Mouse (Mus musculus): ENCODE results near the gene Nppb. TPM values are rescaled to one million over a fixed set of nuclear protein-coding genes. Genes with fewer than 3 reads are reported as not detected.

The Nppb gene
- total and polyA plus RNA-seq, 2 experiments from 2014 or later = not detected

DNA sequence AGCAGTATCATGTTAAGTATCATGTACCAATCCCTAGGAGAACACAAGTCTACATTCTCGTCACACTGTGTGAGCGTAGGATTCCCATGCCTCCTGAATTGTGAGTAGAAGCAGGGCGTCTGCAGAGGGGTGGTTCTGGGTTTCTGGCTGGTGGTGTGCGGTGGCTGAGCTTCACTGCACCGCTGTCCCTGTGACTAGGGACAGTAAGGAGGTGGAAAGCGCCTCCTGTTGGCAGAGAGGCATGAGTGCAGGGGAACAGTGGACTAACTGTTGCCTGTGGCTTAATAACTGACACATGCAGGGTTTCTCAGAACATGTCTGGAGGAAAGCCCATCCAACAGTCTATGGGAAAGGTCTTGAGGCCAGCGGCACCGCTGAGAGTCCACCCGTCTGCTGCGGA lies 29.8 kb downstream of the Nppb start:
- Histone ChIP-seq H3K9ac (replicated peaks; ENCODE audit: low read length, poor library complexity, severe bottlenecking) (no peak overlapping the region), H3K27me3 (ENCODE audit: insufficient read depth, low read length) (no peaks in the 10 kb centered on the region), H3K4me1 (ENCODE audit: insufficient read depth, low read length) (no peaks in the 10 kb centered on the region), H3K4me2 (ENCODE audit: low read depth, low read length, poor library complexity, severe bottlenecking) (no peak overlapping the region), H3K27ac (ENCODE audit: low read depth, low read length) (no peak overlapping the region), H3K36me3 (ENCODE audit: insufficient read depth, low read length) (peaks cover 94% of the 10 kb centered on the region), H3K9me3 (ENCODE audit: low read length) (no peaks in the 10 kb centered on the region), H3K4me3 (ENCODE audit: low read depth, low read length) (no peak overlapping the region)
- ATAC-seq (ENCODE audit: low FRiP score) = no peak
- DNase-seq (ENCODE audit: low spot score) = peak; percentile 13
- TF ChIP-seq CTCF (IDR thresholded peaks at IDR 0.05) = peak; percentile 50
- 81% methylated on average over 10 of the region's 10 CpGs for WGBS

DNA sequence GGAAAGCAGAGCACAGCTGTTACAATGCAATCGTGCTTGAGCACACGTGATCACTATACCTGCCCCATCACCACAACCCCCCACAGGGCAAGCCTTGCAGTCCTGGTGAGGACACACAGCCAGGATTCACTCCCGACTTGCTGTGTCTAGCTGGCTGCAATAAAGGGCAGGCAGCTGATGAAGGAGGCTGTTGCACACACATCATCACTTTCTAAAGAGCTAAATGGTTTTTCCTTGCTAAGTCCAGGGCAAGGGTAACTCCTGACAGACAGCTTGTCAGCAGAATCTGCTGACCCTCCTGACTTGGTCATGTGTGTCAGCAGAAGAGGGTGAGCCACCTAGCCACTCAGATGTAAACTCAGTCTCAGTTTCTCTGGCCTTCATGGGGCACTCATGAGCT lies 31.4 kb downstream of the Nppb start:
- Histone ChIP-seq H3K27me3 (ENCODE audit: insufficient read depth, low read length) (no peaks in the 10 kb centered on the region), H3K4me2 (ENCODE audit: low read depth, low read length, poor library complexity, severe bottlenecking) (no peak overlapping the region), H3K36me3 (ENCODE audit: insufficient read depth, low read length) (peaks cover 93% of the 10 kb centered on the region), H3K9me3 (ENCODE audit: low read length) (no peaks in the 10 kb centered on the region), H3K9ac (replicated peaks; ENCODE audit: low read length, poor library complexity, severe bottlenecking) (no peak overlapping the region), H3K27ac (ENCODE audit: low read depth, low read length) (no peak overlapping the region), H3K4me3 (ENCODE audit: low read depth, low read length) (no peak overlapping the region), H3K4me1 (ENCODE audit: insufficient read depth, low read length) (no peaks in the 10 kb centered on the region)
- ATAC-seq (ENCODE audit: low FRiP score) = no peak
- no peak for TF ChIP-seq CTCF (IDR thresholded peaks at IDR 0.05)
- 82% methylated on average over 3 of the region's 3 CpGs for WGBS
- DNase-seq (ENCODE audit: low spot score) = no peak

- peak; percentile 51 for DNase-seq (ENCODE audit: low spot score)
- 39% methylated on average over 2 of the region's 2 CpGs for WGBS
These were observed 32.8 kb downstream of the Nppb start for GRCm38 (mm10) chr4:148018410-148018809.

DNA sequence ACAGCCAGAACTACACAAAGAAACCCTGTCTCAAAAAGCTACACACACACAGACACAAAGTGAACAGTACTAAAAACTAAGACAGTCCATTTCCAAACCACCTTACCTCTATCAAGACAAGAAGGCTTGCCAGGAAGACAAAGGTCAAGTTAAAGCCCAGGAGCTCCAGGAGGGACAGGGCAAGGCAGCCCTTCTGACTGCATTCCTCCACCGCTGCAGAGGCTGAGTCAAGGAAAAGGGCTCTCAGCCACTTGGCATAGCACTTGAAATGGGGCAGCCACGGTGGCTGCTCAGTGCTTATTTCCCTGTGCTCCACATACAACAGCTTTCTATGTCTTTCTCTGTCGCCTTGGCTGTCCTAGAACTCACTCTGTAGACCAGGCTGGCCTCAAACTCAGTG lies 38.4 kb downstream of the Nppb start:
- no peaks in the 10 kb centered on the region for H3K27me3 ChIP-seq (ENCODE audit: insufficient read depth, low read length)
- DNase-seq (ENCODE audit: low spot score) (no peak), ATAC-seq (ENCODE audit: low FRiP score) (no peak)
- H3K4me1 ChIP-seq (ENCODE audit: insufficient read depth, low read length) = no peaks in the 10 kb centered on the region
- H3K27ac ChIP-seq (ENCODE audit: low read depth, low read length) = no peak overlapping the region
- no peak overlapping the region for H3K4me3 ChIP-seq (ENCODE audit: low read depth, low read length)
- no peak for TF ChIP-seq CTCF (IDR thresholded peaks at IDR 0.05)
- H3K9me3 ChIP-seq (ENCODE audit: low read length) = no peaks in the 10 kb centered on the region
- H3K36me3 ChIP-seq (ENCODE audit: insufficient read depth, low read length) = peaks cover 78% of the 10 kb centered on the region
- 100% methylated on average over 3 of the region's 3 CpGs for WGBS
- no peak overlapping the region for H3K9ac ChIP-seq (replicated peaks; ENCODE audit: low read length, poor library complexity, severe bottlenecking)
- H3K4me2 ChIP-seq (ENCODE audit: low read depth, low read length, poor library complexity, severe bottlenecking) = no peak overlapping the region

More at GRCm38 (mm10) chr4:148018410-148018809, 32.8 kb downstream of the Nppb start:
- H3K4me3 ChIP-seq (ENCODE audit: low read depth, low read length) = no peak overlapping the region
- H3K27me3 ChIP-seq (ENCODE audit: insufficient read depth, low read length) = no peaks in the 10 kb centered on the region
- no peaks in the 10 kb centered on the region for H3K4me1 ChIP-seq (ENCODE audit: insufficient read depth, low read length)
- 0 out of 2 replicates have a peak overlapping the region, but pooled peaks have one; percentile 8 for H3K9ac ChIP-seq (replicated peaks; ENCODE audit: low read length, poor library complexity, severe bottlenecking)
- 0 out of 2 replicates have a peak, but pooled peaks have one; percentile 8 for ATAC-seq (ENCODE audit: low FRiP score)
- H3K9me3 ChIP-seq (ENCODE audit: low read length) = no peaks in the 10 kb centered on the region
- peaks cover 92% of the 10 kb centered on the region for H3K36me3 ChIP-seq (ENCODE audit: insufficient read depth, low read length)
- no peak for TF ChIP-seq CTCF (IDR thresholded peaks at IDR 0.05)
- H3K4me2 ChIP-seq (ENCODE audit: low read depth, low read length, poor library complexity, severe bottlenecking) = no peak overlapping the region
- 0 out of 2 replicates have a peak overlapping the region, but pooled peaks have one; percentile 26 for H3K27ac ChIP-seq (ENCODE audit: low read depth, low read length)

DNA sequence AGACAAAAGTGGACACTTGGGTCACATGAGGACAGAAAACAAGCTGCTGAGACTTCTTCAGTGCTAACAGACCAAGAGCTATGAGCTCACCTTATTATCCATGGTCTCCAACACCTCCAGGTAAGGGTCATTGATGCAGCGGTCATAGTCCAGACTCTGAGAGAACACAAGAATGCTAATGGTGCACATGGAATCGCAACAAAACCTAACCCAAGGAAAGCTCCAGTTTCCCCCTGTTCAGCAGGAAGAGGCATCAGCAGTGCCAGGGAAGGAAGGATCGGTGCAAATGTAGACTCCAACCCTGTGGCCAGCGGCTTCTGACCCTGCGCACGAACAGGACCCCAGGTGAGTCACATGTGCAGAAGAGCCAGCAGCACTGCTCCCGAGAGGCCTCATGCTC lies 43.7 kb downstream of the Nppb start:
- WGBS = 93% methylated on average over 7 of the region's 7 CpGs
- no peak overlapping the region for H3K4me2 ChIP-seq (ENCODE audit: low read depth, low read length, poor library complexity, severe bottlenecking)
- H3K9ac ChIP-seq (replicated peaks; ENCODE audit: low read length, poor library complexity, severe bottlenecking) = no peak overlapping the region
- H3K27me3 ChIP-seq (ENCODE audit: insufficient read depth, low read length) = no peaks in the 10 kb centered on the region
- no peak for ATAC-seq (ENCODE audit: low FRiP score)
- H3K36me3 ChIP-seq (ENCODE audit: insufficient read depth, low read length) = peaks cover 39% of the 10 kb centered on the region
- no peaks in the 10 kb centered on the region for H3K9me3 ChIP-seq (ENCODE audit: low read length)
- DNase-seq (ENCODE audit: low spot score) = no peak
- H3K27ac ChIP-seq (ENCODE audit: low read depth, low read length) = no peak overlapping the region
- TF ChIP-seq CTCF (IDR thresholded peaks at IDR 0.05) = no peak
- no peaks in the 10 kb centered on the region for H3K4me1 ChIP-seq (ENCODE audit: insufficient read depth, low read length)
- H3K4me3 ChIP-seq (ENCODE audit: low read depth, low read length) = no peak overlapping the region

DNA sequence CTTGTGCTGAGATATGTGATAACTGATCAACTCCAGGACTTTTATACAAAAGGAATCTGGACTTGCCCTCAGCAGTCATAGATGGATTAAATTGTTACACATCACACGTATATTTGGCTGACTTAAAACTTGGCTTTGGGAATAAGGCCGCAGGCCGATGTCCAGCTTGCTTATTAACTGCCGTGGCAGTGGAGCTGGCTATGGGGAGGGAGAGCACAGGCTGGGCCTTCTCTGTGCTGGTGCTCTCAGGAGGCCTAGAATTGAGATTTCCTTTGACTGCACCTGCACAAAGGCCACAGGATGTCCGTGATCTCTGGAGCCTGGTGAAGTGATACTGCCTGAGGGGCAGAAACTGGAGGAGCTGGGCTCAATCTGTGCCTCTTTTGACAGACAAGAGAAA lies 44.9 kb downstream of the Nppb start:
- no peak for ATAC-seq (ENCODE audit: low FRiP score)
- no peak for TF ChIP-seq CTCF (IDR thresholded peaks at IDR 0.05)
- Histone ChIP-seq H3K4me1 (ENCODE audit: insufficient read depth, low read length) (no peaks in the 10 kb centered on the region), H3K27me3 (ENCODE audit: insufficient read depth, low read length) (no peaks in the 10 kb centered on the region), H3K9me3 (ENCODE audit: low read length) (no peaks in the 10 kb centered on the region), H3K4me3 (ENCODE audit: low read depth, low read length) (no peak overlapping the region), H3K4me2 (ENCODE audit: low read depth, low read length, poor library complexity, severe bottlenecking) (no peak overlapping the region), H3K9ac (replicated peaks; ENCODE audit: low read length, poor library complexity, severe bottlenecking) (no peak overlapping the region), H3K27ac (ENCODE audit: low read depth, low read length) (no peak overlapping the region), H3K36me3 (ENCODE audit: insufficient read depth, low read length) (peaks cover 27% of the 10 kb centered on the region)
- DNase-seq (ENCODE audit: low spot score) = no peak
- WGBS = 85% methylated on average over 5 of the region's 5 CpGs
